Mouse (Mus musculus): ENCODE data around the gene Zfp825. TPM values are rescaled to one million over a fixed set of nuclear protein-coding genes. Genes with fewer than 3 reads are reported as not detected.

Zfp825 gene
- polyA plus RNA-seq, 1 experiment from 2014 or later: 16.0 TPM

Other genes with a start within 250 kb of the Zfp825 start
- 1.3 and 1.9 TPM in 2 replicates for gene Ahrr, start 201.7 kb downstream of the Zfp825 start, polyA plus RNA-seq (2014; fragmentation: Nextera tagmentation; extraction: Ambion mirVana)
- gene Pdcd6, start 176.4 kb downstream of the Zfp825 start, polyA plus RNA-seq (2014; fragmentation: Nextera tagmentation; extraction: Ambion mirVana): 150 TPM in 2 replicates
- 207 TPM in 2 replicates for gene Sdha, start 143.7 kb downstream of the Zfp825 start, polyA plus RNA-seq (2014; fragmentation: Nextera tagmentation; extraction: Ambion mirVana)
- 51.0 and 51.7 TPM in 2 replicates for gene Ccdc127, start 143.7 kb downstream of the Zfp825 start, polyA plus RNA-seq (2014; fragmentation: Nextera tagmentation; extraction: Ambion mirVana)
- 0.10 TPM in 1 of 2 replicates, not detected in the other for gene Lrrc14b, start 130.0 kb downstream of the Zfp825 start, polyA plus RNA-seq (2014; fragmentation: Nextera tagmentation; extraction: Ambion mirVana)
- gene Zfp72, start 103.2 kb downstream of the Zfp825 start, polyA plus RNA-seq (2014; fragmentation: Nextera tagmentation; extraction: Ambion mirVana): 5.8 and 6.8 TPM in 2 replicates
- 73.0 and 78.2 TPM in 2 replicates for gene Ftl1-ps1, start 94.3 kb downstream of the Zfp825 start, polyA plus RNA-seq (2014; fragmentation: Nextera tagmentation; extraction: Ambion mirVana)
- 13.8 and 15.4 TPM in 2 replicates for gene Erap1, start 145.6 kb upstream of the Zfp825 start, polyA plus RNA-seq (2014; fragmentation: Nextera tagmentation; extraction: Ambion mirVana)